Mouse (Mus musculus): ENCODE measurements around the gene Snx3. TPM values are rescaled to one million over a fixed set of nuclear protein-coding genes. Genes with fewer than 3 reads are reported as not detected.

Gene Snx3
- polyA plus RNA-seq, 1 experiment from 2014 or later: 236 TPM

- no peak for ATAC-seq
- Histone ChIP-seq H3K9ac (replicated peaks) (no peak overlapping the region), H3K36me3 (no peaks in the 10 kb centered on the region), H3K4me2 (replicated peaks) (no peak overlapping the region), H3K4me3 (replicated peaks) (no peak overlapping the region), H3K27me3 (peaks cover 45% of the 10 kb centered on the region), H3K27ac (no peak overlapping the region), H3K9me3 (no peaks in the 10 kb centered on the region), H3K4me1 (replicated peaks) (0 out of 2 replicates have a peak, but pooled peaks cover 1% of the 10 kb centered on the region)
- whole genome bisulfite sequencing: 10% methylated on average over 12 of the region's 12 CpGs
Observed at GRCm38 (mm10) chr10:42562272-42562671, 60.4 kb downstream of the Snx3 start.

GRCm38 (mm10) chr10:42572567-42572966 lies 70.7 kb downstream of the Snx3 start:
- WGBS: 3% methylated on average over 20 of the region's 20 CpGs

GRCm38 (mm10) chr10:42572971-42573370 lies 71.1 kb downstream of the Snx3 start:
- H3K4me2 ChIP-seq (replicated peaks): peak overlapping the region; percentile 52
- peaks cover 86% of the 10 kb centered on the region for H3K27me3 ChIP-seq
- no peaks in the 10 kb centered on the region for H3K9me3 ChIP-seq
- peaks cover 24% of the 10 kb centered on the region for H3K4me1 ChIP-seq (replicated peaks)
- H3K9ac ChIP-seq (replicated peaks): no peak overlapping the region; the same call in 1 of the 2 replicates
- H3K27ac ChIP-seq: no peak overlapping the region
- 10% methylated on average over 15 of the region's 15 CpGs for WGBS
- peak overlapping the region; percentile 34 for H3K4me3 ChIP-seq (replicated peaks)
- H3K36me3 ChIP-seq: no peaks in the 10 kb centered on the region
- no peak for ATAC-seq

More at GRCm38 (mm10) chr10:42572567-42572966, 70.7 kb downstream of the Snx3 start:
- peak; percentile 59; the same call in 1 of the 2 replicates for ATAC-seq
- H3K9ac ChIP-seq (replicated peaks): no peak overlapping the region; the same call in 1 of the 2 replicates
- H3K27ac ChIP-seq: no peak overlapping the region
- H3K9me3 ChIP-seq: no peaks in the 10 kb centered on the region
- H3K4me1 ChIP-seq (replicated peaks): peaks cover 20% of the 10 kb centered on the region
- H3K4me2 ChIP-seq (replicated peaks): peak overlapping the region; percentile 52
- H3K4me3 ChIP-seq (replicated peaks): peak overlapping the region; percentile 34
- H3K36me3 ChIP-seq: no peaks in the 10 kb centered on the region
- peaks cover 82% of the 10 kb centered on the region for H3K27me3 ChIP-seq

- 19% methylated on average over 10 of the region's 10 CpGs for WGBS
- Histone ChIP-seq H3K9me3 (no peaks in the 10 kb centered on the region), H3K4me3 (replicated peaks) (no peak overlapping the region), H3K36me3 (no peaks in the 10 kb centered on the region), H3K9ac (replicated peaks) (no peak overlapping the region), H3K27me3 (peaks cover 96% of the 10 kb centered on the region), H3K4me2 (replicated peaks) (no peak overlapping the region), H3K27ac (no peak overlapping the region), H3K4me1 (replicated peaks) (peaks cover 36% of the 10 kb centered on the region)
- ATAC-seq: no peak
Observed at GRCm38 (mm10) chr10:42574639-42575038, 72.8 kb downstream of the Snx3 start.

DNA sequence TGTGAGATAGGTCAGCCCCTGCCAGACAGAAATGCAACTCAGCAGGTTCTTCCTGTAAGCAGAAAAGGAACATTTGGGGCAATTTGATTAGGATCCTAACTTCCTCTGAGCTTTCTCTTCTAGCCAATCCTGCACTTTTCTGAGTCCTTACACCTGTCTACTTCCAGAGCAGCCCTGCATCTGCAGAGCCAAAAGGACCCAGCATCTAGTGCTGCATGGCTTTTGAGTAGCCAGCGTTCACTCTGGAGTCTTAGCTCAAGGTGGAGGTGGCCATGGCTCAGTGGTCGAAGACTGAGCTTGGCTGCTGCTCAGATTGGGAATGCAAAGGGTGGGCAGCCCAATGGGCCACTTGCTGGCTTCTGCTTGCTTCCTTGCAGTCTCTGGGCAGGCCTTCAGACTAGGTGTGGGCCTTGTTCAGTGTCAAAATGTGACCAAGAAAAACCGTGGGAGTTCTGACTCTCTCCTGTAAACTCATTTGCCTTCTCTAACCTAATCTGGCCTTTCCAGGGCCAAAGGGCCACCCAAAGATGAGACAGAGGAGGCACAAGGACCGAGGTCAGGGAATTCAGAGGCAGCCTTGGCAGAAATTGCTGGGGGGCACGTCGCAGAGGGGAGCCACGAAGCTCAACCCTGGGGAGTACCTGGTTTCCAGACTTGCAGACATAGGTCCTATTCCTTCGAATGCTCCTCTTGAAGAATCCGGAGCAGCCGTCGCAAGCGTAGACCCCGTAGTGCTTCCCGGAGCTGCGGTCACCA lies 75.9 kb downstream of the Snx3 start:
- Histone ChIP-seq H3K4me2 (replicated peaks) (peak overlapping the region; percentile 63), H3K9me3 (no peaks in the 10 kb centered on the region), H3K9ac (replicated peaks) (no peak overlapping the region), H3K27me3 (peaks cover 95% of the 10 kb centered on the region), H3K4me1 (replicated peaks) (peaks cover 55% of the 10 kb centered on the region), H3K4me3 (replicated peaks) (peak overlapping the region; percentile 49; the same call in 1 of the 2 replicates), H3K36me3 (no peaks in the 10 kb centered on the region), H3K27ac (no peak overlapping the region)
- ATAC-seq: no peak
- WGBS: 2% methylated on average over 15 of the region's 15 CpGs

DNA sequence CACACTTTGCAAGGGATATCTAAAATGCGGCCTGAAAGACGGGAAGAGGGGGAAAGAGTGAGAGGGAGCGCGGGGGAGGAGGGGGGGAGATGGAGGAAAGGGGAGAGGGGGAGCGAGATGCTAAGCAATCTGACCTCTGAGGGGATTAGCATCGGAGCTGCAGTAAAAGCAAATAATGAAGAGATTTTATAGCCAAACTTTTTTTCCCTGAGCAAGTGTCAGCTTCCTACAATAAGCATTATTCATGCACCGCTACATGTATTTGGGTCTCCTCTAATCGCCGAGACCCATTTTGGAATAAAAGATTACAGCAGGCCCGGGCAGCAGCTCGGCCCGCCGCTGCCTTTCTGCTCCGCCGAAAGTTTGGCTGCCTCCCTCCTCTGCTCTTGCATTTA lies 76.4 kb downstream of the Snx3 start:
- Histone ChIP-seq H3K9me3 (no peaks in the 10 kb centered on the region), H3K4me2 (replicated peaks) (peak overlapping the region; percentile 63), H3K36me3 (no peaks in the 10 kb centered on the region), H3K27ac (no peak overlapping the region), H3K4me3 (replicated peaks) (peak overlapping the region; percentile 49), H3K9ac (replicated peaks) (no peak overlapping the region), H3K27me3 (peaks cover 95% of the 10 kb centered on the region), H3K4me1 (replicated peaks) (peaks cover 55% of the 10 kb centered on the region)
- 2% methylated on average over 15 of the region's 15 CpGs for WGBS
- ATAC-seq: no peak

- peaks cover 93% of the 10 kb centered on the region for H3K27me3 ChIP-seq
- under 1% methylated on average over 22 of the region's 22 CpGs for WGBS
- H3K9ac ChIP-seq (replicated peaks): peak overlapping the region; percentile 53
- H3K36me3 ChIP-seq: no peaks in the 10 kb centered on the region
- H3K4me2 ChIP-seq (replicated peaks): peak overlapping the region; percentile 63
- peaks cover 58% of the 10 kb centered on the region for H3K4me1 ChIP-seq (replicated peaks)
- H3K4me3 ChIP-seq (replicated peaks): peak overlapping the region; percentile 49
- peak overlapping the region; percentile 61; the same call in 1 of the 2 replicates for H3K27ac ChIP-seq
- H3K9me3 ChIP-seq: no peaks in the 10 kb centered on the region
- ATAC-seq: no peak
Observed at GRCm38 (mm10) chr10:42578698-42579474, 77.1 kb downstream of the Snx3 start.

GRCm38 (mm10) chr10:42579475-42580130 lies 77.8 kb downstream of the Snx3 start:
- Histone ChIP-seq H3K27me3 (peaks cover 93% of the 10 kb centered on the region), H3K9ac (replicated peaks) (peak overlapping the region; percentile 53)

GRCm38 (mm10) chr10:42580131-42580950 lies 78.5 kb downstream of the Snx3 start:
- Histone ChIP-seq H3K4me2 (replicated peaks) (peak overlapping the region; percentile 63), H3K36me3 (no peaks in the 10 kb centered on the region), H3K4me3 (replicated peaks) (peak overlapping the region; percentile 49), H3K27ac (no peak overlapping the region), H3K9ac (replicated peaks) (peak overlapping the region; percentile 53), H3K4me1 (replicated peaks) (peaks cover 71% of the 10 kb centered on the region), H3K9me3 (no peaks in the 10 kb centered on the region), H3K27me3 (peaks cover 92% of the 10 kb centered on the region)
- under 1% methylated on average over 29 of the region's 29 CpGs for whole genome bisulfite sequencing
- no peak for ATAC-seq

More at GRCm38 (mm10) chr10:42579475-42580130, 77.8 kb downstream of the Snx3 start:
- H3K4me2 ChIP-seq (replicated peaks): peak overlapping the region; percentile 63
- under 1% methylated on average over 39 of the region's 41 CpGs for WGBS
- H3K4me3 ChIP-seq (replicated peaks): peak overlapping the region; percentile 49
- ATAC-seq: peak; percentile 32
- peaks cover 65% of the 10 kb centered on the region for H3K4me1 ChIP-seq (replicated peaks)
- peak overlapping the region; percentile 61; the same call in 1 of the 2 replicates for H3K27ac ChIP-seq
- no peaks in the 10 kb centered on the region for H3K9me3 ChIP-seq
- H3K36me3 ChIP-seq: no peaks in the 10 kb centered on the region

DNA sequence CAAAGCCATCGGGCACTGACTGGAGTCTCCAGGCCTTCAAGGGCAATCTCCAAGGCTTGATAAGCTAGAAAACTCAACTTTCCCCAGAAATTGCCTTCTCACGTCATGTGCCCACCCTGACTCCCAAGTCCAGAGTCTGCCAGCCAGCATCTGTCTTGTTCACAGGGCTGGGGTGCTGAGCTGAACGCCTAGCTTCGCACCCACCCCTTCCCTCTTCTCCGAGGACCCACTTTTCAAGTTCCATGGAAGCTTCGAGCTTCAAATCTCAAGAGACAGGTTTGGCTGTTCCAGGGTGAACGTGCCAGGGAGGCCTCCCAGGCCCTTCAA lies 79.1 kb downstream of the Snx3 start:
- peak overlapping the region; percentile 63 for H3K4me2 ChIP-seq (replicated peaks)
- peaks cover 92% of the 10 kb centered on the region for H3K27me3 ChIP-seq
- no peaks in the 10 kb centered on the region for H3K36me3 ChIP-seq
- ATAC-seq: no peak
- H3K27ac ChIP-seq: no peak overlapping the region
- 5% methylated on average over 7 of the region's 7 CpGs for WGBS
- peak overlapping the region; percentile 49 for H3K4me3 ChIP-seq (replicated peaks)
- H3K9me3 ChIP-seq: no peaks in the 10 kb centered on the region
- H3K4me1 ChIP-seq (replicated peaks): peaks cover 77% of the 10 kb centered on the region
- peak overlapping the region; percentile 53 for H3K9ac ChIP-seq (replicated peaks)
